Mouse (Mus musculus) myocyte (in vitro differentiated cells): ENCODE measurements around the gene Tmem107.

Experiments
- E2F4 ChIP-seq: IDR thresholded peaks from one replicate; pipeline ENCODE4 v1.6.1; 2011; ENCODE audit warnings: mild to moderate bottlenecking, control low read depth, moderate library complexity; ENCODE audit not compliant: insufficient read depth
- POLR2AphosphoS2 ChIP-seq: IDR thresholded peaks from one replicate; pipeline ENCODE4 v1.6.1; 2011; ENCODE audit warnings: low read depth, control low read depth; ENCODE audit not compliant: insufficient read length

DNA sequence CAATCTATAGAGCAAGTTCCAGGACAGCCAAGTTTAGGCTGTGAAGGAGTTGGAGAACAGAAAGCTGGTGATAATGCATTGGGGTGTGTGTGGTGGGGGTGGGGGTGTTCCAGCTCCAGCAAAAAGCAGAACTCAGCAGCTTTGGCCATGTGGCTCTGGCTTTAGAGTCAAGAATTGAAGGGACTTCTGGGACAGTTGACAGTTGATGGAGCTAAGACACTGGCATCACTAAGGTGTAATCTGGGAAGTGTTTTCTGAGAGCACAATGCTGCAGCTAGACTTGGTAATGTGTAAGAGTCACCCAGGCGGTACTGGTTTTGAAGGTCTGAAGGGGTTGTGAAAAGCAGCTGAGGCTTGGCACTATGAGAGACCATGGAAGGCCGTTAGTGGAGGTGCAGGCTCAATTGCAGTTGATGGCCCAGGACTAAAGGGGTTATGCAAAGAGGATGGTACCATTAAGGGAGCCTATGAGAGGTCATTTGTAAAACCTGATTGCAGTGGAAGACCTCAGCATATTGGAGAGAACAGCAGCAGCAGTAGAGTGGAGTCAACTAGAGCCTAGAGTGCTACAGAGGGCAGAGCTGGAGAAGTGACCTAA is 17.7 kb upstream of the Tmem107 start:
- TF ChIP-seq POLR2AphosphoS2 (no peak), E2F4 (no peak)
